Mouse (Mus musculus): Measurements from ENCODE around the gene Slc16a2. TPM values are rescaled to one million over a fixed set of nuclear protein-coding genes. Genes with fewer than 3 reads are reported as not detected.

Gene Slc16a2
- total RNA-seq, 2 experiments from 2014 or later: 3.1 to 4.4 TPM

DNA sequence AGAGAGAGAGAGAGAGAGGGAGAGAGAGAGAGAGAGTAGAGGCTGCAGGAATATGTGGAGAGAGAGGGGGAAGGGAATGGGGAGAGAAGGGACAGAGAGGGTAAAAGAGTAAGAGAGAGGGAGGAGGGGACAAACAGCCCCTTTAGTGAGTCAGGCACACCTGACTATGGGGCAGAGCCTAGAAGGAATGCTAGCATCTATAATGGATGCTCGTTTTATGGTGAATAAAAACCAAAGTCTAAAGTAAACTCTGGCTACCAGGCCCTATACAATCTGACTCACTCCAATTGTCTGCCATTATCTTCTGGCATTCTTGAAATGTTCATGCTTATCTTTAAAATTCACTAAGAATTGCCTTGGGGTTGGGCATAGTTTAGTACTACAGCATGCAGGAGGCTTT, 169.7 kb downstream of the Slc16a2 start:
- DNase-seq: no peak

Other genes with a start within 250 kb of the Slc16a2 start
- gene Zcchc13, start 191.4 kb downstream of the Slc16a2 start, total RNA-seq (2021): not detected
- 10 to 100 TPM; 13.6 to 15.1 TPM for gene Rlim, start 159.3 kb upstream of the Slc16a2 start, total RNA-seq (2021)